Mouse (Mus musculus) C2C12 (cell line): ENCODE results near the gene A3galt2.

Experiments
- CTCF ChIP-seq: IDR thresholded peaks from one replicate; pipeline ENCODE4 v1.5.1; 2011; ENCODE audit not compliant: control insufficient read depth, insufficient read depth, insufficient read length
- MYOG ChIP-seq: IDR thresholded peaks from one replicate; pipeline ENCODE4 v1.6.1; 2011; ENCODE audit not compliant: control insufficient read depth, insufficient read length; ENCODE audit errors: extremely low read depth

DNA sequence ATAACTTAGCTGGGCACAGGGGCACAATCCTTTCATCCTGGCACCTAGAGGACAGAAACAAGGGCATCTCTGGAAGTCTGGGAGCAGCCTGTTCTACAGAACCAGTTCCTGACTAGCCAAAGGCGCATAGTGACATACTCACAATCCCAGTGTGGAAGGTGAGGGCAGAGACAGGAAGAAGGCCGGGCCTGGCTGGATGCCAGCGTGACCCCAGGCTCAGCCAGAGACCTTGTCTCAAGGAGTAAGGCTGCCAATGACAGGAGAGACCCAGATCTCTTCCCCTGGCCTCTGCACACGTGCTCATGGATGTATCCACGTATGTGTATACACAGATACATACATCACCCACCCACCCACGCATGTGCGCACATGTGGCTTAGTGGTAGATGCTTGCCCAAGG lies 26.9 kb downstream of the A3galt2 start:
- TF ChIP-seq MYOG = no peak
- TF ChIP-seq CTCF = no peak
